In the genomic region with DNA sequence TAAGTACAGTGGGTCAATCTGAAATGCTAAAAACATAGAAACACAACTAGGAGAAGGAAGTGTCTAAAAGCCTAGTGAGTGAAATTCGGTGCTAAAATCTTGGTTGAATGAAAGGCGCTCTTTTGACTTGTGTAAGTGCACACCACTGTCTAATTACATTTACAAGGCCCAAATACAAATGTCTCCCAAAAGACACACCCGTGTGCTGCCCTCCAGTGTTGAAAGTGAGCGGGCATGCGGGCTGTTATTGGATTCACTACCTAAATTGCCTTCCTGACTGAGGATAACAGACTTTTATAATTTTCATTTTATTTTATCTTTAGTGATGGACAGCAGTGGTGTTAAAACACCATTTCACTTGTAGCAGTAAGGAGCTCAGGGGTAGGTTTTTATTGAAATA, we compare ENCODE assay signal across 12 mouse cellular contexts.
DNase-seq lines count a peak whose midpoint lies in the region; ATAC-seq lines count a peak whose summit lies in the region.
"Had no signal": no experiment of that assay in that cellular context is flagged by ENCODE, and none has a peak within 500 bp of the region (broad histone marks: within the 10 kb centered on the region; RNA-seq: fewer than 3 reads in every experiment).

No protein-coding gene starts in this region.

- ATAC-seq in cerebellum, adult (ENCODE audit: insufficient number of reproducible peaks, low FRiP score, low TSS enrichment): no peak
- ATAC-seq: intestine, embryonic 15.5 days had no signal

- H3K4me1 ChIP-seq in heart, embryonic 10.5 days: no peaks in the 10 kb centered on the region
- H3K4me1 ChIP-seq: heart, embryonic 13.5 days; intestine, embryonic 15.5 days; liver, embryonic 15.5 days had no signal

- 76% methylated on average over 5 of the region's 5 CpGs for WGBS in heart, embryonic 10.5 days

- peak; percentile 17 for DNase-seq in cerebellum, adult 11 months
- peak; percentile 6 to 12 for DNase-seq in kidney, postnatal 4 days
- no peak for DNase-seq in kidney, postnatal 25 days
- peak; percentile 2 for DNase-seq in 3T3-L1 (ENCODE audit: low read depth, low spot score)
- DNase-seq in cerebellum, adult 9-10 months: peak; percentile 46
- DNase-seq in thymus, postnatal 0 days (ENCODE audit: low spot score): no peak
- DNase-seq in heart, embryonic 10.5 days (ENCODE audit: low spot score): no peak

- no peak overlapping the region for H3K4me3 ChIP-seq in heart, embryonic 10.5 days
- H3K4me3 ChIP-seq: heart, embryonic 13.5 days; intestine, embryonic 15.5 days; liver, embryonic 15.5 days; midbrain, embryonic 12.5 days had no signal

- H3K27me3 ChIP-seq in heart, embryonic 10.5 days (ENCODE audit: insufficient read depth, poor library complexity, severe bottlenecking): no peaks in the 10 kb centered on the region
- H3K27me3 ChIP-seq: heart, embryonic 13.5 days; intestine, embryonic 15.5 days; liver, embryonic 15.5 days; midbrain, embryonic 12.5 days had no signal

- no peaks in the 10 kb centered on the region for H3K36me3 ChIP-seq in heart, embryonic 10.5 days
- H3K36me3 ChIP-seq: heart, embryonic 13.5 days; intestine, embryonic 15.5 days; liver, embryonic 15.5 days; midbrain, embryonic 12.5 days had no signal

- H3K27ac ChIP-seq in heart, embryonic 10.5 days: no peak overlapping the region
- H3K27ac ChIP-seq: heart, embryonic 13.5 days; intestine, embryonic 15.5 days; liver, embryonic 15.5 days had no signal

- no peaks in the 10 kb centered on the region for H3K9me3 ChIP-seq in heart, embryonic 10.5 days
- H3K9me3 ChIP-seq: heart, embryonic 13.5 days; intestine, embryonic 15.5 days; liver, embryonic 15.5 days; midbrain, embryonic 12.5 days had no signal

Comparison
In these comparisons a context has a peak if more than half of its experiments do, and no peak if none do; other contexts are left out.
1. DNase-seq: peak in cerebellum, adult 11 months (single experiment), kidney, postnatal 4 days (2 of 2), 3T3-L1 (single experiment) and cerebellum, adult 9-10 months (single experiment); none in kidney, postnatal 25 days (0 of 2), thymus, postnatal 0 days (single experiment) and heart, embryonic 10.5 days (single experiment).